Mouse (Mus musculus): Measurements from ENCODE around the gene Chrne.

The Chrne gene

DNA sequence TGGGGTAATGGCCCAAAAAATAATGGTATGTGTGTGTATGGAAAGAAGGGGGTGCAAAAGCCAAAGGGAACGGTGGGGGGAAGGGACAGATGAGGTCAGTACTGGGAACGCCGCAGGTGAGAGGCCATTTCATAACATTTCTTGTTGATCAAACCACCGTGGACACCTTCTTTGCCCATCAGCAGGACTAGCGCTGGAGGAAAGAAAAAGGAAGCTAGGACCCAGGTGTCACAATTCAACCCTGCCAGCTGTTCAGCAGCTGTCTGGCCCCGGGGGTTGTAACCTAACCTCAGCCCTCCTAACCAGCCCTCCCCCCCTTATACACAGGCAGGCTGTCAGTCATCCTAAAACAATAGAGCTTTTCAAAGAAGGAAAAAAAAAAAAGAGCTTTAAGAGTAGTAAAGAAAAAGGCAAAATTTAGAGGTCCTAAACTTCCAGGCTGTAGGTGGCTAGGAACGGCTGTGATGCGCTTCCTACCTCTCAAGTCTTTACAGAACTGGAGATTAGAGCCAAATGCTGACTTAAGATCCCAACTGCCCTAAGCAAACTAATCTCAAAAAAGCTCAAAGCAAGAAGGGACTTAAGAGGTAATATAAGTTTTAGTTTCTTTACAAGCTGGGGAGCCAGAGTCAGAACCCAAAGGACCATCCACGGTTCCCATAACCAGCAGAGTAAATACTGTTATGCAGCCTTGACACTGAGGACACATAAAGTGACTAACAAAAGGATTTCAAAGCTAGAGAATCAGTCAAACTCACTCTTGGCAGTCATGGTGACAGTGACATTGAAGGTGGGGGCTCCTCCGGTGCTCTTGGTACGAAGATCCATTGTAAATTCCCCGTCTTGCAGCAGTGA, 33.2 kb upstream of the Chrne start:
- in situ Hi-C loops (cut with MboI; ENCODE audit: low sequenced_read_pairs) = no loop called here

GRCm38 (mm10) chr11:70651391-70651790, 32.4 kb upstream of the Chrne start:
- in situ Hi-C loops (cut with MboI; ENCODE audit: low sequenced_read_pairs) = no loop called here

DNA sequence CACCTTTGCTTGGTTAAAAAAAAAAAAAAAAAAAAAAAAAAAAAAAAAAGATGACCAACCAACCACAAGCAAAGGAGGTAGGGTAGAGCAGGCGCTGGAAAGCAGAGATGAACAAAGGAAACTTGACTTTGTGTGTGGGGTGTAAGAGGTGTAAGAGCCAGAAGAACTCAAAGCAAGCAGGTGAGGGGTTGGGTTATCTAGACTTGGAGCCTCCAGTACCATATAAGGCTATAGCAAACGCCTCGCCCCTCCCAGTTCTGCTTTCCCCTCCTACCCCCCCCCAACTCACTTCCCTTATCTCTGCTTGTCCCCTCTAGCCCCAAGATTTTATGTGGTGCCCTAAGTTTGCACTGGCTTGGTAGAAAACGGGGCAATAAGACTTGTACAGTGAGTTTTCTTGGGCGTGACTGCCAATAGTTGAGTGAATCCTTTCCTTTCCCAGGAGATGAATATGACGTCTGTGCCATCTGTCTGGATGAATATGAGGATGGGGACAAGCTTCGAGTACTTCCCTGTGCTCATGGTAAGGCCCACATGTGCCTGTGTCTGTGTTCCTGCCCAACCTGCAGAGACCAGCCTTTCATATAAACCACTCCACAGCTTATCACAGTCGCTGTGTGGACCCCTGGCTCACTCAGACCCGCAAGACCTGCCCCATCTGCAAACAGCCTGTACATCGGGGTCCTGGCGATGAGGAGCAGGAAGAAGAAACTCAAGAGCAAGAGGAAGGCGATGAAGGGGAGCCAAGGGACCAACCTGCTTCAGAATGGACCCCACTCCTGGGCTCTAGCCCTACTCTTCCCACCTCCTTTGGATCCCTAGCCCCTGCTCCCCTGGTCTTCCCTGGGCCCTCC, 31.5 kb upstream of the Chrne start:
- in situ Hi-C loops (cut with MboI; ENCODE audit: low sequenced_read_pairs) = no loop called here

GRCm38 (mm10) chr11:70649185-70649734, 30.2 kb upstream of the Chrne start:
- in situ Hi-C loops (cut with MboI; ENCODE audit: low sequenced_read_pairs) = no loop called here

DNA sequence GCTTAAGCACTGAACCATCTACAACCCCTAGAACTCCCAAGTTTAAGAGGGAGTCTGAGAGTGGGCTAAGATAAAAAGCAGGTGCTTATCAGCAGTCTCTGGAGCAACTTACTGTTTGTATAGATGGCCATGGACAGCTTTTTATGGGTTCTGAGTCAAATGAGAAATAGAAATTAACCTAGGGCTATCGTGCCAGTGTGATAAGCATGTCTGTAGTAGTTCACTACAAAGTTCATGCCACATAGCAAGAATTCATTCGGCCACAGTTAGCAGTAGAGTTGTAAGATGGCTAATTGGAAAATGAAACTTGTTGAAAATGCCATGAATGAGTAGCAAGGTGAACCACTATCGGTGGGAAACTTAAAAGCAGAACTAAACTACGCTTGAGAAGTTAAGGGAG, 29.5 kb upstream of the Chrne start:
- in situ Hi-C loops (cut with MboI; ENCODE audit: low sequenced_read_pairs) = no loop called here

DNA sequence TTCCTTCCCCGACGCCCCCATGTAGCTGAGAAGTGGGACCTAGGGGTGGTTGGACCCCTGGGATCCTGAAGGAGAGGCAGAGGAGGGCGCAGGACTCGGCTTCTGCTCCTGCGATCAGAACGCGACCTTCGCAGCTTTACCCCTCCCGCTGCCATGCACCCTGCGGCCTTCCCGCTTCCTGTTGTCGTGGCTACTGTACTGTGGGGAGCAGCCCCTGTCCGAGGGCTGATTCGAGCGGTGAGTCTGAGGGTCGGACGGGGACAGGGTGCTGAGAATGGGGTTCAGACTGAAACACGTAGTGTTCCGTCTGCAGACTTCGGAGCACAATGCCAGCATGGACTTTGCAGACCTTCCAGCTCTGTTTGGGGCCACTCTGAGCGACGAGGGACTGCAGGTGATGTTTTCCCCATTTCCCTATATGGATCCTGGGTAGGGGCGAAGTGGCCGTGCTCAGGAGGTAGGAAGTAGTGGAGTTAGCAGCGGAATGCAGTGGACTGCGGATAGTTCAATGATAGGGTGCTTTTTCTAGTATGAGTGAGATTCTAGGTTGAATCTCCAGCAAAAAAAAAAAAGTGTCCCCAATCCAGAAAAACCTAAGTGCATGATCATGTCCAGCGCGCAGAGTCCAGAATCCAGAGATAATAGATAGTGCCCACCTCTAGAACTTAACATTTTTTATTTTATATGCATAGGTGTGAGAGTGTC, 28.9 kb upstream of the Chrne start:
- in situ Hi-C loops (cut with MboI; ENCODE audit: low sequenced_read_pairs) = no loop called here

- in situ Hi-C loops (cut with MboI; ENCODE audit: low sequenced_read_pairs) = no loop called here
These were observed 28.0 kb upstream of the Chrne start, which contains the start of the genes Rnf167 and Slc25a11 for GRCm38 (mm10) chr11:70646691-70647650. Gene Rnf167, plus strand, starts transcription at chr11:70647235. Gene Slc25a11, minus strand, starts transcription at chr11:70647479.

GRCm38 (mm10) chr11:70646259-70646555, 27.2 kb upstream of the Chrne start:
- in situ Hi-C loops (cut with MboI; ENCODE audit: low sequenced_read_pairs) = no loop called here

- in situ Hi-C loops (cut with MboI; ENCODE audit: low sequenced_read_pairs) = no loop called here
These were observed 26.6 kb upstream of the Chrne start for GRCm38 (mm10) chr11:70645461-70646258.

DNA sequence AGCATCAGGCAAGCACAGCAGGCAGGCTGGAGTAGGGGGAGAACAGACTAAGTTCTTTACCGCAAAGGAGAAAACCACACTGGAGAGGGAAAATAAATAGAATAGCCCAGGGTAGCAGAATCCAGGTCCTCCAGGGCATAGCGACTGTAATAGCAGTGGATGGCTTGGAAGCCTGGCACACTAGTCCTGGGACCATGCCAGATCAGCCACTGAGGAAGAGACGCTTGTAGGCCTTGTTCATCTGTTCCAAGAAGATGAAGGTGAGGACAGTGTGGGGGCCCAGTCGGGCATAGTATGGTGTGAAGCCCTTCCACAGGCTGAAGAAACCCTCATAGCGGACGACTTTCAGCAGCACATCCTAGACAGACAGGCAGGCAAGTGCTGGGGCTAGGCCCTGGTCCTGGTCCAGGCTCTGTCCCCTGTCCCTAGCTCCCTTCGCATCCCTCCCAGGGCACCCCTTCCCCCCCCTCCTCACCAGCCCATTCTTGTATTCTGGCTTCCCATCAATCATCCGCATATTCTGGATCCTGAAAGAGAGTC, 25.6 kb upstream of the Chrne start:
- in situ Hi-C loops (cut with MboI; ENCODE audit: low sequenced_read_pairs) = no loop called here

DNA sequence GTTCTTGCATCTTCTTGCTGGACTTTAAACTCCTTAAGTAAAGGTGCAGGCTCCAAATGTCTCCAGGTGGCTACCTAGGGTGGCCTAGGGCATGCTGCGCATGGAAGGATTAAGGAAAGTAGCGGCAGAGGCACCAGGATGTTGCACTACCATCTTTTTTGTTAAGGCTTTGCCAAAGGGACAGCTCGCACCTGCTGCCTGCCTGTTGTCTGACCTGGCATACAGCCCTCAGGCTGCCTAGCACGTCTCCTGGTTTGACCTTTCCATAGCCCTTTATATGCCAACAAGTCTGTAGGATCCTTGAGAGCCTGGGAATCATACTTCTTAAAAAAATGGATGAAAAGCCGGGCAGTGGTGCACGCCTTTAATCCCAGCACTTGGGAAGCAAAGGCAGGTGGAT, 24.0 kb upstream of the Chrne start:
- in situ Hi-C loops (cut with MboI; ENCODE audit: low sequenced_read_pairs) = no loop called here

- in situ Hi-C loops (cut with MboI; ENCODE audit: low sequenced_read_pairs) = no loop called here
These were observed 22.2 kb upstream of the Chrne start for GRCm38 (mm10) chr11:70641241-70641640.

DNA sequence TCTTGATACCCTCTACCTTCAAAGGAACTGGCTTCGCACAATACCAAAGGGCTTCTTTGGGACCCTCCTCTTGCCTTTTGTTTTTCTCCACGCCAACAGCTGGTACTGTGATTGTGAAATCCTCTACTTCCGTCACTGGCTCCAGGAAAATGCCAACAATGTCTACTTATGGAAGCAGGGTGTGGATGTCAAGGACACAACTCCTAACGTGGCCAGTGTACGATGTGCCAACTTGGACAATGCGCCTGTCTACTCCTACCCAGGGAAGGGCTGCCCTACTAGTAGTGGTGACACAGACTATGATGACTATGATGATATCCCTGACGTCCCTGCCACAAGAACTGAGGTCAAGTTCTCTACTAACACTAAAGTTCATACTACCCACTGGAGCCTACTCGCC, 21.0 kb upstream of the Chrne start:
- in situ Hi-C loops (cut with MboI; ENCODE audit: low sequenced_read_pairs) = no loop called here

- in situ Hi-C loops (cut with MboI; ENCODE audit: low sequenced_read_pairs) = no loop called here
These were observed 19.8 kb upstream of the Chrne start, which contains the start of gene Gp1ba for GRCm38 (mm10) chr11:70638714-70639278. Gene Gp1ba, plus strand, starts transcription at chr11:70639122.

DNA sequence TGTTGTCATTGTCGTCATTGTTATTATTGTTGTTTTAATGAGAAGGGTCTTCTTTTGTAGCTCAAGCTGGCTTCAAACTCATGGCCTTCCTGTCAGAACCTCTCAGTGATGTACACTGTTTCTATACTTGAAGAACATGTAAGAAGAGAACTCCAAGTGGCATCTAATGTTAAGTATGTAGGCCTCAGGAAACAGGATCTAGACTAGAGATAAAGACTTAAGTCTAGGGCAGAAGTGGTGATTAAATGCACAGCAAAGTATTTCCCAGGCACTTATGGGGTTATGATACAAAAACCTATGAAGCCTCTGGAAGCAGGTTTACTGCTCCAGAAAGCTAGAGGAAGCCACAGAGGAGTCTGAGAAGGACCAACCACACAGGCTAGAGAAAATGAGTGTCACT, 19.3 kb upstream of the Chrne start:
- in situ Hi-C loops (cut with MboI; ENCODE audit: low sequenced_read_pairs) = no loop called here

GRCm38 (mm10) chr11:70637764-70638163, 18.7 kb upstream of the Chrne start:
- in situ Hi-C loops (cut with MboI; ENCODE audit: low sequenced_read_pairs) = no loop called here

- in situ Hi-C loops (cut with MboI; ENCODE audit: low sequenced_read_pairs) = no loop called here
These were observed 16.6 kb upstream of the Chrne start for GRCm38 (mm10) chr11:70635601-70636000.

DNA sequence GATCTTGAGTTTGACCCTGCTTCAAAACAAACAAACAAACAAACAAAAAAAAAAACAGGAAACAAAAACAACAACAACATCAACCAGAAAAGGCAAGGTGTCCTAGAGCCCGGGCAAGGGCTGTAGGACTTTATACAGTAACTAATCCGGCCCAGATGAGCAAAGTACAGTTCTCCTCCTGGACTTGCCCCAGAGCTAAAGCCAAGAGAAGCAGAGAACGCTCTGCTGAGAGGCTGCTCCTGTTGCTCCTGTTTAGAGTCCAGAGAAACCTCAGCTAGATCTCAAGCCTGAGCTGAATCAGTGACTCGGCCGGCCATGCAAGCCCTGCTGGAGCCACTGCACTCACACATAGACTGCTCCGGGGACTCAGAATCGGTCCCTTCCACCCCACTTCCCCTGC, 11.1 kb upstream of the Chrne start:
- in situ Hi-C loops (cut with MboI; ENCODE audit: low sequenced_read_pairs) = no loop called here

DNA sequence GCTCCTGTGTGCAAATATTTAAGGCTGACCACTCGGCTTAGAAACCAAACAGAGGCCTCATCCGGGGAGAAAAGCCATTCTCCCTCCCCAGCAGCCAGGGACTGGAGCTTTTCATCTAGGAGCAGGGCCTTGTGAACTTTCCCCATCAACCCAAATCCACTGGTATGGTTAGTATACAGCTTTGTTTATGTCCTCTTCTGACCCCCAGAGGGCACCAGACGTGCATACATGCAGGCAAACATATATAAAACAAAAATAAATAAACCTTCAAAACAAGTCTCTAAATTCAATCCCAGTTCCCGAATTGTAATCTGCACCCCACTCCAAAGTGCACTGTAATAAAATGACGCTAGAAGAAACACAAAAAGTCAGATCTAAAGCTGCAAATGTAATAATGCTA, 10.5 kb upstream of the Chrne start:
- in situ Hi-C loops (cut with MboI; ENCODE audit: low sequenced_read_pairs) = no loop called here
